ENCODE assay signal across 22 mouse cellular contexts in the genomic region with DNA sequence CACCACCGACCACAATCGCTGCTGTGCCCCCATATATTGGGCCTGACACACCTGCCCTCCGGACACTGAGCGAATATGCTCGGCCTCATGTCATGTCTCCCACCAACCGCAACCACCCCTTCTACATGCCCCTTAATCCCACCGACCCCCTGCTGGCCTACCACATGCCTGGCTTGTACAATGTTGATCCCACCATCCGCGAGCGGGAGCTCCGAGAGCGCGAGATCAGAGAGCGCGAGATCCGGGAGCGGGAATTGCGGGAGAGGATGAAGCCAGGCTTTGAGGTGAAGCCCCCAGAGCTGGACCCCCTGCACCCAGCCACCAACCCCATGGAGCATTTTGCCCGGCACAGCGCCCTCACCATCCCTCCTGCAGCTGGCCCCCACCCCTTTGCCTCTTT. TPM values are rescaled to one million over a fixed set of nuclear protein-coding genes. Genes with fewer than 3 reads are reported as not detected.
DNase-seq lines count a peak whose midpoint lies in the region; ATAC-seq lines count a peak whose summit lies in the region.
"Had no signal": no experiment of that assay in that cellular context is flagged by ENCODE, and none has a peak within 500 bp of the region (broad histone marks: within the 10 kb centered on the region; RNA-seq: fewer than 3 reads in every experiment).

No protein-coding gene starts in this region.

- 96% methylated on average over 20 of the region's 20 CpGs for WGBS in hindbrain, embryonic 13.5 days
- WGBS in hindbrain, embryonic 14.5 days: 94% methylated on average over 20 of the region's 20 CpGs
- 91% methylated on average over 20 of the region's 20 CpGs for WGBS in midbrain, embryonic 15.5 days
- WGBS in midbrain, embryonic 16.5 days: 93% methylated on average over 20 of the region's 20 CpGs
- 96% methylated on average over 20 of the region's 20 CpGs for WGBS in neural tube, embryonic 15.5 days

- no peak overlapping the region for H3K9ac ChIP-seq in hindbrain, embryonic 13.5 days
- no peak overlapping the region for H3K9ac ChIP-seq in hindbrain, embryonic 14.5 days
- H3K9ac ChIP-seq in midbrain, embryonic 15.5 days: no peak overlapping the region
- no peak overlapping the region for H3K9ac ChIP-seq in midbrain, embryonic 16.5 days (ENCODE audit: low read depth, low read length)
- no peak overlapping the region for H3K9ac ChIP-seq in neural tube, embryonic 15.5 days (replicated peaks)
- H3K9ac ChIP-seq: embryonic facial prominence, embryonic 13.5 days; embryonic facial prominence, embryonic 15.5 days; forebrain, embryonic 12.5 days had no signal

- no peaks in the 10 kb centered on the region for H3K27me3 ChIP-seq in hindbrain, embryonic 13.5 days
- no peaks in the 10 kb centered on the region for H3K27me3 ChIP-seq in hindbrain, embryonic 14.5 days (ENCODE audit: control insufficient read depth, insufficient read depth, low read length)
- no peaks in the 10 kb centered on the region for H3K27me3 ChIP-seq in midbrain, embryonic 15.5 days (replicated peaks)
- no peaks in the 10 kb centered on the region for H3K27me3 ChIP-seq in midbrain, embryonic 16.5 days (ENCODE audit: control insufficient read depth, insufficient read depth, low read depth, low read length)
- H3K27me3 ChIP-seq in neural tube, embryonic 15.5 days (replicated peaks): no peaks in the 10 kb centered on the region
- H3K27me3 ChIP-seq: embryonic facial prominence, embryonic 13.5 days; embryonic facial prominence, embryonic 15.5 days; forebrain, embryonic 12.5 days had no signal

- H3K27ac ChIP-seq in hindbrain, embryonic 13.5 days: peak overlapping the region; percentile 35; the same call in 1 of the 2 replicates
- H3K27ac ChIP-seq in hindbrain, embryonic 14.5 days: no peak overlapping the region
- 0 out of 2 replicates have a peak overlapping the region, but pooled peaks have one; percentile 6 for H3K27ac ChIP-seq in midbrain, embryonic 15.5 days
- no peak overlapping the region for H3K27ac ChIP-seq in midbrain, embryonic 16.5 days (ENCODE audit: low read length)
- H3K27ac ChIP-seq in neural tube, embryonic 15.5 days (replicated peaks): 0 out of 2 replicates have a peak overlapping the region, but pooled peaks have one; percentile 71
- H3K27ac ChIP-seq: embryonic facial prominence, embryonic 13.5 days; embryonic facial prominence, embryonic 15.5 days; forebrain, embryonic 10.5 days; forebrain, embryonic 12.5 days had no signal

- no peak for ATAC-seq in hindbrain, embryonic 13.5 days (ENCODE audit: low FRiP score)
- ATAC-seq in hindbrain, embryonic 14.5 days (ENCODE audit: low FRiP score): no peak
- 0 out of 2 replicates have a peak, but pooled peaks have one; percentile 5 for ATAC-seq in midbrain, embryonic 15.5 days (replicated peaks)
- no peak for ATAC-seq in midbrain, embryonic 16.5 days
- ATAC-seq in neural tube, embryonic 15.5 days (ENCODE audit: low FRiP score): no peak
- ATAC-seq: forebrain, embryonic 14.5 days had no signal

- peaks cover 91% of the 10 kb centered on the region for H3K36me3 ChIP-seq in hindbrain, embryonic 13.5 days
- peaks cover 95% of the 10 kb centered on the region for H3K36me3 ChIP-seq in hindbrain, embryonic 14.5 days (replicated peaks; ENCODE audit: control insufficient read depth, insufficient read depth)
- peaks cover 55% of the 10 kb centered on the region for H3K36me3 ChIP-seq in midbrain, embryonic 15.5 days (replicated peaks)
- H3K36me3 ChIP-seq in midbrain, embryonic 16.5 days (ENCODE audit: control insufficient read depth, insufficient read depth, low read length): peaks cover 61% of the 10 kb centered on the region
- peaks cover 85% of the 10 kb centered on the region for H3K36me3 ChIP-seq in neural tube, embryonic 15.5 days

- DNase-seq in hindbrain, embryonic 14.5 days (ENCODE audit: low spot score): no peak
- DNase-seq in left cerebral cortex, adult 9 months (ENCODE audit: low spot score in 2 of 2): no peak
- DNase-seq: adrenal gland, adult 2 months; adrenal gland, postnatal 10 days; adrenal gland, postnatal 25 days; cerebellum, adult 11 months; cerebellum, adult 18-20 months; cerebellum, adult 8-10 months; cerebellum, adult 9-11 months; cerebellum, postnatal 14 days; cerebellum, postnatal 36 days; embryo, embryonic 11 days had no signal

- H3K9me3 ChIP-seq in hindbrain, embryonic 13.5 days: no peaks in the 10 kb centered on the region
- no peaks in the 10 kb centered on the region for H3K9me3 ChIP-seq in hindbrain, embryonic 14.5 days (ENCODE audit: control insufficient read depth, low read length)
- no peaks in the 10 kb centered on the region for H3K9me3 ChIP-seq in midbrain, embryonic 15.5 days
- H3K9me3 ChIP-seq in midbrain, embryonic 16.5 days (replicated peaks; ENCODE audit: control insufficient read depth, low read length, poor library complexity, severe bottlenecking): no peaks in the 10 kb centered on the region
- no peaks in the 10 kb centered on the region for H3K9me3 ChIP-seq in neural tube, embryonic 15.5 days (replicated peaks)
- H3K9me3 ChIP-seq: embryonic facial prominence, embryonic 13.5 days; embryonic facial prominence, embryonic 15.5 days; forebrain, embryonic 10.5 days; forebrain, embryonic 12.5 days had no signal

- no peak overlapping the region for H3K4me3 ChIP-seq in hindbrain, embryonic 13.5 days
- H3K4me3 ChIP-seq in hindbrain, embryonic 14.5 days (replicated peaks; ENCODE audit: low read length): no peak overlapping the region
- no peak overlapping the region for H3K4me3 ChIP-seq in midbrain, embryonic 15.5 days
- no peak overlapping the region for H3K4me3 ChIP-seq in midbrain, embryonic 16.5 days (ENCODE audit: low read depth, low read length)
- no peak overlapping the region for H3K4me3 ChIP-seq in neural tube, embryonic 15.5 days (replicated peaks)
- H3K4me3 ChIP-seq: embryonic facial prominence, embryonic 13.5 days; embryonic facial prominence, embryonic 15.5 days; erythroblast, embryonic 14.5 days; forebrain, embryonic 10.5 days; forebrain, embryonic 12.5 days had no signal

- H3K4me1 ChIP-seq in hindbrain, embryonic 13.5 days (replicated peaks): no peaks in the 10 kb centered on the region; the same call in 1 of the 2 replicates
- no peaks in the 10 kb centered on the region for H3K4me1 ChIP-seq in hindbrain, embryonic 14.5 days (replicated peaks; ENCODE audit: control insufficient read depth, insufficient read depth, low read length)
- H3K4me1 ChIP-seq in midbrain, embryonic 15.5 days: no peaks in the 10 kb centered on the region
- no peaks in the 10 kb centered on the region for H3K4me1 ChIP-seq in midbrain, embryonic 16.5 days (ENCODE audit: control insufficient read depth, insufficient read depth, low read length)
- peaks cover 18% of the 10 kb centered on the region for H3K4me1 ChIP-seq in neural tube, embryonic 15.5 days
- H3K4me1 ChIP-seq: embryonic facial prominence, embryonic 13.5 days; embryonic facial prominence, embryonic 15.5 days; forebrain, embryonic 12.5 days had no signal

- no peak overlapping the region for H3K4me2 ChIP-seq in hindbrain, embryonic 13.5 days
- H3K4me2 ChIP-seq in hindbrain, embryonic 14.5 days (replicated peaks): no peak overlapping the region
- no peak overlapping the region for H3K4me2 ChIP-seq in midbrain, embryonic 15.5 days
- H3K4me2 ChIP-seq in midbrain, embryonic 16.5 days (ENCODE audit: low read length): no peak overlapping the region
- no peak overlapping the region for H3K4me2 ChIP-seq in neural tube, embryonic 15.5 days
- H3K4me2 ChIP-seq: embryonic facial prominence, embryonic 13.5 days; embryonic facial prominence, embryonic 15.5 days; forebrain, embryonic 12.5 days had no signal

RNA-seq across cellular contexts. Expression of a gene that starts 35.1 kb away (rescaled TPM):
- 24.6 and 30.0 TPM in 2 replicates for polyA plus RNA-seq in hindbrain, embryonic 13.5 days (2015; fragmentation: Nextera tagmentation; extraction: Ambion mirVana)
- polyA plus RNA-seq in hindbrain, embryonic 14.5 days (2014; fragmentation: Nextera tagmentation; extraction: Ambion mirVana): 35.9 and 37.9 TPM in 2 replicates
- 36.3 and 38.0 TPM in 2 replicates for polyA plus RNA-seq in midbrain, embryonic 15.5 days (2015; fragmentation: Nextera tagmentation; extraction: Ambion mirVana)
- polyA plus RNA-seq in midbrain, embryonic 16.5 days (2015; fragmentation: Nextera tagmentation; extraction: Ambion mirVana): 39.7 and 44.7 TPM in 2 replicates
- 37.9 and 47.8 TPM in 2 replicates for polyA plus RNA-seq in neural tube, embryonic 15.5 days (2015; fragmentation: Nextera tagmentation; extraction: Ambion mirVana)
- polyA plus RNA-seq: erythroblast, embryonic 14.5 days had no signal

Comparison
In these comparisons a context has a peak if more than half of its experiments do, and no peak if none do; other contexts are left out.
1. H3K27ac ChIP-seq: peak in hindbrain, embryonic 13.5 days (single experiment), midbrain, embryonic 15.5 days (single experiment) and neural tube, embryonic 15.5 days (single experiment); none in hindbrain, embryonic 14.5 days (single experiment) and midbrain, embryonic 16.5 days (single experiment).